Mouse (Mus musculus): ENCODE results near the gene March9. TPM values are rescaled to one million over a fixed set of nuclear protein-coding genes. Genes with fewer than 3 reads are reported as not detected.
"Not testable (repeated sequence)": the region's sequence is repeated elsewhere in the genome, so short reads cannot be mapped to it uniquely, and the experiment has no call there.

March9 gene
- polyA plus RNA-seq, 1 experiment from 2014 or later, result 0.38 TPM

DNA sequence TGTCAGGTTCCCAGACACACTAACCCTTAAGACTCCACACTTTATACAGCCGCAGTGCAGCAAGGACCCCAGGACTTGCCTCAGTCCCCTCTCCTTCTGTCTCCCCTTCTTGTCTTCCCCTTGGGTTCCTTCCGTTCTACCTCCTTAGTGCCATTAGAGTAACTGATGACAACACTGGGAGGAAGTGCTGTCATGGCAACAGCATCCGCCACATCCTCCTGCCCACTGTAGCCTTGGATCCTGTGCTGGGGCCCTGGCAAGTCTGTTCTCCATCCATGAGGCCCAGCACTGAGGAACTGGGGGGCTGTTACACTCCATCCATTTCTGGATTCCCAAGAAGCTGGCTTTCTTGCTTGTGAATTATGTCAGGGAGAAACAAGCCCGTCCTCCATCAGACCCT, 16.1 kb upstream of the March9 start:
- Histone ChIP-seq H3K27ac (ENCODE audit: low read depth, low read length) (no peak overlapping the region), H3K9me3 (ENCODE audit: control insufficient read depth, low read length) (no peaks in the 10 kb centered on the region), H3K27me3 (replicated peaks; ENCODE audit: control insufficient read depth, insufficient read depth, low read length) (peaks cover 42% of the 10 kb centered on the region), H3K9ac (ENCODE audit: low read depth, low read length) (no peak overlapping the region), H3K36me3 (ENCODE audit: control insufficient read depth, insufficient read depth, low read length) (no peaks in the 10 kb centered on the region), H3K4me1 (replicated peaks; ENCODE audit: control insufficient read depth, insufficient read depth, low read length) (peaks cover 25% of the 10 kb centered on the region), H3K4me3 (ENCODE audit: low read depth, low read length) (peak overlapping the region; percentile 15; the same call in 1 of the 2 replicates), H3K4me2 (peak overlapping the region; percentile 56)
- ATAC-seq (replicated peaks; ENCODE audit: low FRiP score) (no peak), DNase-seq (ENCODE audit: low spot score) (no peak)
- WGBS, result 42% methylated on average over 4 of the region's 4 CpGs

DNA sequence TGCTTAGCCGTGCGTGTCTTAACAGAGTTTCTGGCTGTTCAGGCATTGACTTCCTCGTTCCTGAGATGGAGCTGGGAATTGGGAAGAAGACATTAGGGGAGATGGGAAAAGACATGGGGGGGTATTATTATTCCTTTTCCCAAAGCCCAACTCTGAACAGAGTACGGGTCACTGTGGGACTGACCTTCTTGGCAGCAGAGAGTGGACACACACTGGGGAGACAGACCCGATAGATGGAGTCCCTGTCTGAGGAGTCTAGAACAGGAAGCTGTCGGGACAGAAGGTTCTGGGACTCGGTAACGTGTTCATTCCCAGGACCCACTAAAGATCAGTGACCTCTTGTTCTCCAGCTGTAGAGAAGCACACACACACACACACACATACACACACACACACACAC, 15.7 kb upstream of the March9 start:
- peaks cover 23% of the 10 kb centered on the region for H3K4me1 ChIP-seq (replicated peaks; ENCODE audit: control insufficient read depth, insufficient read depth, low read length)
- ATAC-seq (replicated peaks; ENCODE audit: low FRiP score) (no peak), DNase-seq (ENCODE audit: low spot score) (no peak)
- no peaks in the 10 kb centered on the region for H3K9me3 ChIP-seq (ENCODE audit: control insufficient read depth, low read length)
- H3K27me3 ChIP-seq (replicated peaks; ENCODE audit: control insufficient read depth, insufficient read depth, low read length), result peaks cover 37% of the 10 kb centered on the region
- H3K4me2 ChIP-seq, result peak overlapping the region; percentile 56
- peak overlapping the region; percentile 53; the same call in 1 of the 2 replicates for H3K9ac ChIP-seq (ENCODE audit: low read depth, low read length)
- 42% methylated on average over 8 of the region's 8 CpGs for WGBS
- H3K27ac ChIP-seq (ENCODE audit: low read depth, low read length), result no peak overlapping the region
- H3K4me3 ChIP-seq (ENCODE audit: low read depth, low read length), result peak overlapping the region; percentile 38
- no peaks in the 10 kb centered on the region for H3K36me3 ChIP-seq (ENCODE audit: control insufficient read depth, insufficient read depth, low read length)

DNA sequence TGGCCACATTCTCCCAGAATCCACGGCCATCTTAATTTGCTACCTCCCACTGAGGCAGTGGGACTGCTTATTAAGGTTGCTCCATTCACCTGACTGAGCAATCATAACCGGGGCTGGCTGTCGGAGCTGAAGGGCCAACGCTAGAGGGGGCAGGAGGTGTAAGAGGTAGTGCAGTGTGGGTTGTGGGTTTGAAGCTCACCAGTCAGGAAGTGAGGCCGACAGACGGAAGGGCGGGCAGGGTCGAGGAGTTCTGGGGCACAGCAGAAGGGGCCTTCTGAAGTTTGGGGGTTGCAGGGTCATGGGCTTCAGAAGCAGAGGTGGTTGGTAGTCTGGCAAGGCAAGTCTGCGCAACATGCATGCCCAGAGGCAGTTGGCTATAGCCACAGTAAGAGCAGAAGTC, 15.1 kb upstream of the March9 start, which contains the start of gene Agap2:
Gene Agap2 (plus strand): TSS at position 205 of the 400 bp plus-strand sequence.
- Histone ChIP-seq H3K36me3 (ENCODE audit: control insufficient read depth, insufficient read depth, low read length) (no peaks in the 10 kb centered on the region), H3K9ac (ENCODE audit: low read depth, low read length) (peak within 1 kb of the TSS; percentile 53; the same call in 1 of the 2 replicates), H3K4me1 (replicated peaks; ENCODE audit: control insufficient read depth, insufficient read depth, low read length) (peaks cover 21% of the 10 kb centered on the region), H3K27me3 (replicated peaks; ENCODE audit: control insufficient read depth, insufficient read depth, low read length) (peaks cover 32% of the 10 kb centered on the region), H3K4me3 (ENCODE audit: low read depth, low read length) (peak within 1 kb of the TSS; percentile 38), H3K4me2 (peak within 1 kb of the TSS; percentile 56), H3K27ac (ENCODE audit: low read depth, low read length) (no peak within 1 kb of the TSS), H3K9me3 (ENCODE audit: control insufficient read depth, low read length) (no peaks in the 10 kb centered on the region)
- DNase-seq (ENCODE audit: low spot score) (no peak), ATAC-seq (replicated peaks; ENCODE audit: low FRiP score) (no peak; the same call in 1 of the 2 replicates)
- WGBS, result 34% methylated on average over 9 of the region's 9 CpGs

DNA sequence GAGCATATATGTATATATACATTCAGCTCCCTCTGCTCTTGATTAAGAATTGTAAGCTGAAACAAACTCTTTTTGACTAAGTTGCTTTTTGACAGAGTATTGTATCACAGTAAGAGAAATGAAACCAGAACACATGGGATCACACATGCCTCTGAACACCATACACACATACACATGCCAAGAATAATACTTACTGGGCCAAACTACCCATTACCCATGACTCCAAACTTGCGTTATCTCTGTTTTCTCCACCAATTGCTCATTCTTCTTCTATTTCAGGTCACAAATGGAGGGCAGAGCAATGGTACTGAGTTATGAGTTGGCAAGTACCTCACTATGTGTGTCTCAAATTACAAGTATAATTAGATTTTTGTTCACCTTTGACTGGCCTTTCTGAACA, 14.0 kb upstream of the March9 start:
- ATAC-seq (replicated peaks; ENCODE audit: low FRiP score) (no peak), DNase-seq (ENCODE audit: low spot score) (no peak)
- no peak overlapping the region for H3K9ac ChIP-seq (ENCODE audit: low read depth, low read length)
- H3K4me2 ChIP-seq, result no peak overlapping the region
- H3K27me3 ChIP-seq (replicated peaks; ENCODE audit: control insufficient read depth, insufficient read depth, low read length), result peaks cover 21% of the 10 kb centered on the region
- H3K36me3 ChIP-seq (ENCODE audit: control insufficient read depth, insufficient read depth, low read length), result no peaks in the 10 kb centered on the region
- H3K9me3 ChIP-seq (ENCODE audit: control insufficient read depth, low read length), result no peaks in the 10 kb centered on the region
- peaks cover 21% of the 10 kb centered on the region for H3K4me1 ChIP-seq (replicated peaks; ENCODE audit: control insufficient read depth, insufficient read depth, low read length)
- WGBS, result 98% methylated on average over 1 of the region's 1 CpGs
- H3K4me3 ChIP-seq (ENCODE audit: low read depth, low read length), result no peak overlapping the region
- H3K27ac ChIP-seq (ENCODE audit: low read depth, low read length), result no peak overlapping the region

DNA sequence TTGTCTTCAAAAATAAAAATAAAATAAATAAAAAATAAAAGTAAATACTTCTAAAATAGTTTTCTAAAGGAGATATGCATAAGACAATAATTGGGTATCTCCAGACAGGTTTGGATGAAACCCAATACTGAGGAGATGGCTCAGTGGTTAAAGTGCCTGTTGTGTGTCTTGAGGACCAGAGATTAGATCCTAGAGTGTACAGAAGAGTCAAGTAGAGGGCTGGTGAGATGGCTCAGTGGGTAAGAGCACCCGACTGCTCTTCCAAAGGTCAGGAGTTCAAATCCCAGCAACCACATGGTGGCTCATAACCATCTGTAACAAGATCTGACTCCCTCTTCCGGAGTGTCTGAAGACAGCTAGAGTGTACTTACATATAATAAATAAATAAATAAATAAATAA, 13.0 kb upstream of the March9 start:
- not testable (repeated sequence) for ATAC-seq (replicated peaks; ENCODE audit: low FRiP score); H3K9ac ChIP-seq (ENCODE audit: low read depth, low read length); DNase-seq (ENCODE audit: low spot score); H3K9me3 ChIP-seq (ENCODE audit: control insufficient read depth, low read length); H3K4me2 ChIP-seq; H3K4me3 ChIP-seq (ENCODE audit: low read depth, low read length); H3K36me3 ChIP-seq (ENCODE audit: control insufficient read depth, insufficient read depth, low read length); H3K27ac ChIP-seq (ENCODE audit: low read depth, low read length)
- WGBS, result 66% methylated on average over 2 of the region's 2 CpGs
- Histone ChIP-seq H3K27me3 (replicated peaks; ENCODE audit: control insufficient read depth, insufficient read depth, low read length) (peaks cover 11% of the 10 kb centered on the region), H3K4me1 (replicated peaks; ENCODE audit: control insufficient read depth, insufficient read depth, low read length) (peaks cover 24% of the 10 kb centered on the region)

DNA sequence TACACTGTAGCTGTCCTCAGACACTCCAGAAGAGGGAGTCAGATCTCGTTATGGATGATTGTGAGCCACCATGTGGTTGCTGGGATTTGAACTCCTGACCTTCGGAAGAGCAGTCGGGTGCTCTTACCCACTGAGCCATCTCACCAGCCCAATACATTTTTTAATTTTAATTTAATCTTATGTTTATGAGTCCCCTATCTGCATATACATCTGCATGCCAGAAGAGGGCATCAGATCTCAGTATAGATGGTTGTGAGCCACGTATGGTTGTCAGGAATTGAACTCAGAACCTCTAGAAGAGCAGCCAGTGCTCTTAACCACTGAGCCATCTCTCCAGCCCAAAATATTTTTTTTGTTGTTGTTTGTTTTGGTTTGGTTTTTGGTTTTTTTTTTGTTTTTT, 12.3 kb upstream of the March9 start:
- H3K27ac ChIP-seq (ENCODE audit: low read depth, low read length); H3K9me3 ChIP-seq (ENCODE audit: control insufficient read depth, low read length); H3K36me3 ChIP-seq (ENCODE audit: control insufficient read depth, insufficient read depth, low read length); H3K4me3 ChIP-seq (ENCODE audit: low read depth, low read length); ATAC-seq (replicated peaks; ENCODE audit: low FRiP score); H3K4me2 ChIP-seq; DNase-seq (ENCODE audit: low spot score); H3K9ac ChIP-seq (ENCODE audit: low read depth, low read length); H3K27me3 ChIP-seq (replicated peaks; ENCODE audit: control insufficient read depth, insufficient read depth, low read length): not testable (repeated sequence)
- 85% methylated on average over 4 of the region's 4 CpGs for WGBS
- peaks cover 22% of the 10 kb centered on the region for H3K4me1 ChIP-seq (replicated peaks; ENCODE audit: control insufficient read depth, insufficient read depth, low read length)

DNA sequence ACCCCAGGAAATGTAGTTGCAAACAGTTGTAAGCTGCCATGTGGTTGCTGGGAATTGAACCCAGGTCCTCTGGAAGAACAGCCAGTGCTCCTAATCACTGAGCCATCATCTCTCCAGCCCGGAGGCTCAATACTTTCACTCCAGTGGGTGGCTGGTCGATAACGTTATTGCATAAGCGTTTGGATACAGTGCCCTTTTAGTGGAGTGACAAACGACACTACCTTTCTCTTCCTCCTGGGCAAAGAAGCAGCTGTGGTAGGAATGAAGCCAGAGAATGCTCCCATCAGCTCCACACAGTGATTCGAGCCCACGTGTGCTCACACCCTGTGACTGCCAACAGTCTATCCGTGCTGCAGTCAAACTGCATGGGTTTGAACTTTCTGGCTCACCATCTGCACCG, 11.2 kb upstream of the March9 start:
- H3K9me3 ChIP-seq (ENCODE audit: control insufficient read depth, low read length), result no peaks in the 10 kb centered on the region
- peak overlapping the region; percentile 80 for H3K4me3 ChIP-seq (ENCODE audit: low read depth, low read length)
- DNase-seq (ENCODE audit: low spot score) (no peak), ATAC-seq (replicated peaks; ENCODE audit: low FRiP score) (no peak)
- peaks cover 21% of the 10 kb centered on the region for H3K4me1 ChIP-seq (replicated peaks; ENCODE audit: control insufficient read depth, insufficient read depth, low read length)
- peak overlapping the region; percentile 69 for H3K9ac ChIP-seq (ENCODE audit: low read depth, low read length)
- peak overlapping the region; percentile 96 for H3K4me2 ChIP-seq
- peaks cover 2% of the 10 kb centered on the region; the same call in 1 of the 2 replicates for H3K27me3 ChIP-seq (replicated peaks; ENCODE audit: control insufficient read depth, insufficient read depth, low read length)
- peaks cover 18% of the 10 kb centered on the region for H3K36me3 ChIP-seq (ENCODE audit: control insufficient read depth, insufficient read depth, low read length)
- WGBS, result 60% methylated on average over 9 of the region's 9 CpGs
- no peak overlapping the region for H3K27ac ChIP-seq (ENCODE audit: low read depth, low read length)

DNA sequence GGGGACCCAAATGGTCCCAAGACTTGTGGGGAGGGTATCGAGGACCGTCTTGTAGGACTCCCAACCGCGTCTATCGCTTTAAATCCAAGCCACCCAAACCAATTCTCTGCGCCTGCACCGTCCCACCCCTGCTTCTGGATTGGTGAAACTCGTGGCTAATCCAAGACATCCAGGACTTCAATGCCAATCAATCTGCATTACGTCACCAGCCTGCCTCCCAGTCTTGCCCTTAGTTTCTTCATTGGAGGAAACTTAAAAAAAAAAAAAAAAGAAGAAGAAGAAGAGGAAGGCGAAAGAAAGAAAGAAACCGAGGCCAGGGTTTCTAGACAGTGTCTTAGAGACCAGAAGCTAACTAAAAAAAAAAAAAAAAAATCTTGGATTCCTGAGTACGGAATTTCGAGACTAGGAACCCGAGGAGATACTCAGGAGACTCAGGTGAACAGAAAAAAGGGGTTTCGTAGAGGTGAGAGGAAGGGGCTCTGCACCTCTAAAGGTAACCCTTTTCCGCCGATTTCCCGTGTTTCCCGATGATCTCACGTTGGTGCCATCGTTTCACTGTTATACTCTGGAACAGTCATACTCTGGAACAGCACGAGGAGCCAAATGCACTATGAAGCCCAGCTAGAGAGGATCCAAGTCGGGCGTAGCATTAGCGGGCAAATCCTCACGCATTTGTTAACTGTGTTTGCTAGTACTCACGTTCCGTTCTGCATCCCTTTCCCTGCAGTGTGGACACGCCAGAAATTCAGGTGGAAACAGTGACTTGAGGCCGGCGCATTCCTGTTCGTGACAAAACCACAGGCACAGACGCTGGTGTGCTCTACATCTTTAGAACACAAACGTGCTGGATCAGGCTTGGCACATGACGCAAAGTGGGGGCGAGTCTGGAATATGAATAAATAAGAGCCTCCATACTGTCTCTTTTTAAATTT, 10.5 kb upstream of the March9 start, which contains the start of gene Tspan31:
Gene Tspan31 (minus strand): TSS at position 75 of the 932 bp plus-strand sequence.
- H3K27me3 ChIP-seq (replicated peaks; ENCODE audit: control insufficient read depth, insufficient read depth, low read length), result no peaks in the 10 kb centered on the region
- peak within 1 kb of the TSS; percentile 80 for H3K4me3 ChIP-seq (ENCODE audit: low read depth, low read length)
- peaks cover 25% of the 10 kb centered on the region for H3K36me3 ChIP-seq (ENCODE audit: control insufficient read depth, insufficient read depth, low read length)
- H3K4me2 ChIP-seq, result peak within 1 kb of the TSS; percentile 96
- peak within 1 kb of the TSS; percentile 77 for H3K9ac ChIP-seq (ENCODE audit: low read depth, low read length)
- DNase-seq (ENCODE audit: low spot score), result peak; percentile 81
- peaks cover 25% of the 10 kb centered on the region for H3K4me1 ChIP-seq (replicated peaks; ENCODE audit: control insufficient read depth, insufficient read depth, low read length)
- no peaks in the 10 kb centered on the region for H3K9me3 ChIP-seq (ENCODE audit: control insufficient read depth, low read length)
- H3K27ac ChIP-seq (ENCODE audit: low read depth, low read length), result peak within 1 kb of the TSS; percentile 79
- peak; percentile 88 for ATAC-seq (replicated peaks; ENCODE audit: low FRiP score)
- WGBS, result 2% methylated on average over 36 of the region's 36 CpGs
